Mouse (Mus musculus) embryo, embryonic 9.5 days (tissue): ENCODE measurements around the gene Exd2.

Experiments used
- DNase-seq: peaks from one replicate; pipeline ENCODE4 v3.0.0-alpha.2; 2017; ENCODE audit errors: extremely low spot score

Gene Exd2

DNA sequence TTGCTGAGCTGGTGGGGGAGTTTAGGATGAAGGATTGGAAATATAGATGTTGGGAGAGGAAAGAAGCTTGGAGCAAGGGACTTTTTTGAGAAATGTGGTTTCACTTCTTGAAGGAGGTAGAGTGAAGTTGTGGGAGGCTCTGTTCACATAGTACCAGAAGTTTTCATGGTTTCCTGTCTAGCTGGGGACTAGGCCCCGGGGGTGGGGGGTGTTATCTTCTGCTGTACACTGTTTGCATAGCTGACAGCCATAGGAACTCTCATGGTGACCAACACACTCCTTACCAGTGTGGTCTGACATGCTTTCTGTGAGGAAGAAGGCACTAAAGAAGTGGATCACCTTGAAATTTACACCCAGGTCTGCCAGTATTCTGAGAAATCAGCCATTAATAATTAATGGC, 32.8 kb downstream of the Exd2 start:
- no peak for DNase-seq

DNA sequence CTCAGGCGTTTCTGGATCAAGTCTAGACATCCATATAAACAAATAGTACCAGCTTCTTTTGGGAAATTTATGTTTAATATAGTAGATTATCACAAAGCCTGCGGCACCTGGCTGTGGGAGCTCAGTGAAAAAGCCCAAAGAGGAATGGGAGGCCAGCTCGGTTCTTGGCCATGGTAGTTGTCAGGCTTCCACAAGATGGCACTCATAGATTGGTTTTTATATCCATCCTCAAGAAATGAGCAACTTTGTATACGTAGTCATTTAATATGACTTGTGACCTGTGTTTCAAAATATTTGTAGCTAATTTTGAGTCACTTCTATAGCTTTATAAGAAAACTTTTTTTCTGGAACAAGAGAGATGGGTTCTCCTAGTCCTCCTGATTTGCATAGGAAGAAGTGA, 35.5 kb downstream of the Exd2 start:
- DNase-seq, result no peak

DNA sequence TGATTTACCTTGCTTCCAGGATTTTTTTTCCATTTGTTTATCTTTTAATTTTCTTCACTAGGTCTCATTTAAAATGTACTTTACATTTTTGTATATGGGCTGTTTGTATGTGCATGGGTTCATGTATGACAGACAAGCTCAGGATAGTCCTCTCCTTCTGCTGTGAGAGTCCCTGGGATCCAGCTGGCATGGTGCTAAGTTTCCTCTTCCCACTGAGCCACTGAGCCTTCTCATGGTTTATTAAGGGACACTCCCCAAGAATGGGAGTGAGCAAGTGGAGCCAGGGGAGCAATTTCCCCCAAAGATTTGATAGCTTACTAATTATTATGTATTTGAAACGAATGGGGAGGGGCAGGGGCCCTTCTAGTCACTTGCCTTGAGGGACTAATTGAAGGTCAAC, 37.6 kb downstream of the Exd2 start:
- no peak for DNase-seq

DNA sequence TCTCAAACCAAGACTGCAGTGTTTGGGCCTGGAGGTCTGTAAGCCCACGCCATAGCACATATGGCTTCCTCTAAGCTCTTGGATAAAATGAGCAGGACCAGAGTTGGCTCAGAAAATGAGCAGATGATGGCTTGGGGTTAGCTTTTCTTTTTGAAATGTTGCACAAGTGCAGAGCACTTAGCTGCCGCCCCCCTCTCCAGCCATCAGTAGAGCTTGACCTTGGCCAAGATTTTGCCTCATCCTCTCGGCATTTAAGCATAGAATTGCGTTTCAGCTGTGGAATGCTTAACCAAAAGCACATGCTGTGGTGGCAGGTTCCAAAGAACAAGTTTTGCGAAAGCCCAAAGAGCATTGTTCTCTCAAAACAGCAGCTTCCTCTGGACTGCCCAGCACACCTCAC, 41.8 kb downstream of the Exd2 start:
- no peak for DNase-seq

DNA sequence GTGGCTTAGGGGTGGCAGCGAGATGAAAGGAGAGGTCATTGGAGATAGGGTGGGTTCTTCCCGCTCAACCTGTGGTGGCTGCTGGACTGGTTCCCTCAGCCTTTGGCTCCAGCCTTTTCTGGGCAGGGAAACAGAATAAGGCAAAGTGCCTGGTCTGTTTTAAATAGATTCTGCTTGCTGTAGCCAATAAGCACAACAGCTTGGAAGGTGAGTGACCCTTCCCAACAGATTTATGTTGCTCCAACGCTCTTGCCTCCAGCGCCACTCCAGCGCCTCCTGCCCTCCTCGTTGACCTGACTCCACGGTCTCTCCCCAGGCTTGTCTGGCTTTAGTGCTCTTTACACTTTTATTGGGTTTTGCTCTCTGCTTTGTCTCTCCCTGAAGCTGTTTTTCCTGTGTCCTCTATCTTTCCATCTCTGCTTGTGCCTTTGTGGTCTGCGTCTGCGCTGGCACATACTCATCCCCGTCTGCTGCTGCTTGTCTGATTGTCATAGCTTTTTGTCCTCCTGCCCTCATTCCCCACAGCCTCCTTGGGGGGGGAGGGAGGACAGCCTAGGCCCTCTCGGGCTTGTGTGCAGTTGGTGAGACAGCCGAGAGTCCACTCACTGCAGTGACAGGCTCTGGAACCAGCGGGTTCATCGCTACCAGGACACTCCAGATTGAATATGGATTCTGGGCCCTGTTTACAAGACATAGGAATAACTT, 44.3 kb downstream of the Exd2 start:
- peak; percentile 18 for DNase-seq

DNA sequence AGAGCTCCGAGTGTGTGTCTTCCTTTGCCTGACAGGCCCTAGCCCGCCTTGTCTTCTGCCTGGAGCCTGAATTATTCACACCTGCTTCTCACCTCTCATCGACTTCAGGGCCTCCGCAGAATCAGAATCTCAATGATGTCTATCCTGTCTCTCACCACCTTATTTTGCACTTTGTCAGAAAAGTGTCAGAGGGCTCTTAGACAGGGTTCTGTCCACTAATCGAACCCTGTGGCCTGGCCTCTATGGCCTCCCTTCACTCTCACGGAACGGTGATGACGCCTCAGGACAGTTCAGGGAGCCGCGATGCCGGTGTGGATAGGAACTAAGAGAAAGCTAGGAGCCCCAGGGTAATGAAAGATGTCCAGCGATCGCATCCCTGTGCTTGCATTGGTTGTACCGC, 55.1 kb downstream of the Exd2 start, which contains the start of gene Galnt16:
TSS of gene Galnt16 (plus strand) at position 301 of the 400 bp plus-strand sequence.
- no peak for DNase-seq

DNA sequence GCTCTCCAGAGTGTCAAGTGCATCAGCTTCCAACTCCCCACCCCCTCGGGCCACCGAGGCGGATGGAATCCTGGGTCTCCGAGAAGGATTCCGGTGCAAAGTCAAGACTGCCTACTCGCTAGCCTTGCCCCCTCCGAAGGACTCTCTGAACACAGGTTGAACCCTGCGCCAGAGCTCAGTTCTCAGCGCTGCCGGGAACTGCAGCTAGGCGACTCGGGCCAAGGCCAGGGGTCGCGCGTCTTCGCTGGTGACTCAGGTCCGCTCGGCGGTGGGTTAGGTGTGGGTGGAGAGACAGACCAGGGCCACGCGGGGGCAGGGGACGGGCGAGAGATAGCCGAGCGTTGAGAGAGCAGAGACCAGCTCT, 55.5 kb downstream of the Exd2 start:
- peak; percentile 71 for DNase-seq

DNA sequence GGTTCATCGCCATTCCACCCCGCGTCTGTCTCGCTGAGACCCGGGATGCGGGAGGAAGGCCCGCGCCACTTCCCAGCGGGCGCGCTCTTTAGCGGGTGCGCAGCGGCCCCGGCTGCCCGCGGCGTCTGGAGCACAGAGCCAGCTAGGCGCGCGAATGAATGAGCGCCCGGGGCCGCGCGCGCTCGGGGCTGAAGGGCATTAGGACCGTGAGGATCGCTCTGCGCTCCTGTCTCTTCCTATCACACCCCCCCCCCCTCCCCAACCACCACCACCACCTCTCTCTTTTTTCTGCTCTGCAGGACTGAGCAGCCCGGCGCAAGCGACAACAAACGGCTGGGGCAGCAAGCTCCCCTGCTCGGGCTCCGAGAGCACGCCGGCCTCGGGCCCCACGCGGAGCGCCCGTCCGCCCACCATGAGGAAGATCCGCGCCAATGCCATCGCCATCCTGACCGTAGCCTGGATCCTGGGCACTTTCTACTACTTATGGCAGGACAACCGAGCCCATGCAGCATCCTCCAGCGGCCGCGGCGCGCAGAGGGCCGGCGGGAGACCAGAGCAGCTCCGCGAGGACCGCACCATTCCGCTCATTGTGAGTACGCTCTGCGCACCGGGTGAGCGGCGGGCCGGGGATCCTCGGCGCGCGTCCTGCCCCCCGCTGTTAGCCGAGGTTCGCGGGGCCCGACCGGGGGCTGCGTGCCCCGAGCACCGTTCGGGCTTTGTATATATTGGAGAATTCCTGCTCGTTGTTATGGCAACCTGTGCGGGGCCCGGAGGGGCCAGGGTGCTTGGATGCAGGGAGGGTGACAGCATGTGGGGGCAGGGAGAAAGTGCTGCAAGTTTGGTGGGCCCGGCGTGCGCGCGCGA, 56.1 kb downstream of the Exd2 start:
- DNase-seq, result peak; percentile 75

DNA sequence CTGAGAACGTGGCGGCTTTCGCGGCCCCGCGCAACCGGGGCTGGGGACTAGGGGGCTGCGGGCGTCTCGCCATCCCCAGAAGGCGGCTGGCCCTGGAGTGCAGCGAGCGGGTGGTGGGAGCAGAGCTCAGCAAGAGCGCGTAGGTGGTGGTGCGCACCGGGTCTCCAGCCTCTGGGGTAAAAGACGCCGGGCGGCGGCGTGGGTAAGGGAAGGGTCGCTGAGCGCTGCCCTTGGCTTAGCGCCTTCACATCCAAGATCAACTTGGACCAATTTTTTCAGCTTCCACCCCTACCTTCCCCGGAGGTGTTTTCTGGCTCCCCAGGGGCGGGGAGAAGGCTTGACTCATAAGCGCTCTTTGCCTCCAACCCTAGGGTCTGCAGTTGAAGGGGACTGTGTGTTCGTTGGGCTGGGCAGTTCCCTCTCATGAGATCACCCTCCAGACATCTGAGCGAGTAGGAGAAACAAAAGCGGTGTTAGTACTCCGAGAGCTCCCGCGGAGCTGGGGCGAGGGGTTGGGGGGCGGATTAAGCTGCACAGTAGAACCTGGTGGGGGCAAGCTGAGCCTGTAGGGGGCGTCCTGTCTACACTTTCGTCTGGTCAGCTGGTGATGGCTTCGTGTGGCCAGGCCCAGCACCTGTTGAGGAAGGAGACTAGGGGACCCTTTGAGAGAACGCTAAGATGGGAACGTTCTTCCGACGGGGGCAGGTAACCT, 56.9 kb downstream of the Exd2 start:
- DNase-seq, result peak; percentile 74

DNA sequence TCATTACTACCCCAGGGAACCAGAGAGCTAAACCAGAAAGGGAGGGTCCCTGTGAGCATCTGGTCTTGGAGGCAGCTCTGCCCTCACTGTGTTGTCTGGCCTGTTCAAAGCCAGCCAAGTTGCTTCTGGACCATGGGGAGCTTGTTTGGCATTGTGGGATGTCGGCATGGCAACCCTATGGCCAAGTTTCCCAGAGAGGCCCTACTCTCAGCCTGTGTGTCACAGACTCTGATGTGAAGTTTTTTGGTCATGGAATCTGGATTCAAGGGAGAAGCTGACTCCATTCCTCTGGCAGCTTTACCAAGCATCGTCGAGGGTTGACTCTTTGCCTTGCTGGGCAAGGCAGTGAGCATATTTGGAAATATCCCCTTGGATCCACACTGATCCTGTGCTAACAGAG, 59.1 kb downstream of the Exd2 start:
- no peak for DNase-seq

DNA sequence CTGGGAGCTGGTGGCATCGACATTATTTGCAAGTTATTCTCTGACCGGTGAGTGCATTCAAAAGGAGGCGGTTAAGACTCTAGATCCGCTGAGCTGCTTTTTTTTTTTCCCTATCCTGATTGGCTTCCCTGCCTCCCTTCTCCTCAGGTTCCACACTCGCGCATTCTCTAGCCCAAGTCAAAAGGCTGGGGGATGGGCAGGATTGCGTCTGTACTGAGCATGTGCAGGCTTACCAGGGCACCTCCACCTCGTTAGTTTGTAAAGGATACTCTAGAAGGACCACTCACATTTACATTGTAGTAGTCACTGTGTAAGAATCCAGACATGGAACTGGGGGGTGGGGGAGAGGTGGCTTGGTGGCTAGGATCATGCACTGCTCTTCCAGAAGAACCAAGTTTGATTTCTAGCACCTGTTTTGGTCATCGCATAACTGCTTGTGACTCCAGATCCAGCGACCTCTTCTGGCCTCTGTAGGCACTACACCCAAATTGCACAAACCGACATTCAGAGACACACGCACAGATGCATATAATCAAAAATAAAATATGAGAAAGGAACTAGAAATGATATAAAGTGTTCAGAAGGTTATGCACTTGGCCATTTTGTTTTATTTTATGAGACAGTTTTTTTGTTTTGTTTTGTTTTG, 61.5 kb downstream of the Exd2 start:
- DNase-seq, result peak; percentile 54

DNA sequence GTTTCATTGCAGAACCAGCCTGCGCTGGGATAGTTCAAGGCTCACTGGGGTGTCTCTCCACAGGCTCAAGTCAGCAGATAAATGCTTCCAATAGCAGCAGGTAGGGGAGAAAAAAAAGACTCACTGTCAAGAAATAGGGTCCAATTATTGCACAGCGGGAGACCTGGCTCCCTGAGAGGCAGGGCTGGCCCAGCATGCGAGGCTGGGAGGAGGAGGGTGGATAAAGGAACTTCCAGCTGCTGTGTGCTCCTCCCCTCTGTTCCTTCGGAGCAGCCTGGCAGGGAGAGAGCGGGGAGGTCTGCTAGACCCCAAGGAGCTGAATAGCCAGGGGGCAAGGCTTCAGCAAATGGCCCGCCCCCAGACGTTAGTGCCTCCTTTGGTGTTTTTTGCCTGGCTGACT, 62.6 kb downstream of the Exd2 start:
- peak; percentile 33 for DNase-seq

DNA sequence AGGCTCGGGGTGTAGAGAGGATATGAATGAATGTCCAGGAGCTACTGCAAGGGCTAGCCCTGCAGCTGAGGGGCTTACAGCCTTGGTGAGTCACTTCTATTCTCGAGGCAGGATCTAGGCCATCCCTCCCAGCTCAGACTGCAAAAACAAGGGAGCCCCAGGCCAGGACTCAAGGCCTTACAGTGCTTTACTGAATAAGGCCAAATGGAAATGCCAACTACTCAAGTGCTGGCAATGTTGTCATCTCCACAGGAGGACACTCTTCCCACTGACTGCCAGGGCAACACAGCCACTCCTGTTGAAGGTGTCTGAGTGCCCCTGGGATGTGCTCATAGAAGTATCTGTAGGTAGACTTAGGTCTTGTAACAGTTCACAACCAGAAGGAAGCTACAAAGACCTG, 63.6 kb downstream of the Exd2 start:
- DNase-seq, result no peak

DNA sequence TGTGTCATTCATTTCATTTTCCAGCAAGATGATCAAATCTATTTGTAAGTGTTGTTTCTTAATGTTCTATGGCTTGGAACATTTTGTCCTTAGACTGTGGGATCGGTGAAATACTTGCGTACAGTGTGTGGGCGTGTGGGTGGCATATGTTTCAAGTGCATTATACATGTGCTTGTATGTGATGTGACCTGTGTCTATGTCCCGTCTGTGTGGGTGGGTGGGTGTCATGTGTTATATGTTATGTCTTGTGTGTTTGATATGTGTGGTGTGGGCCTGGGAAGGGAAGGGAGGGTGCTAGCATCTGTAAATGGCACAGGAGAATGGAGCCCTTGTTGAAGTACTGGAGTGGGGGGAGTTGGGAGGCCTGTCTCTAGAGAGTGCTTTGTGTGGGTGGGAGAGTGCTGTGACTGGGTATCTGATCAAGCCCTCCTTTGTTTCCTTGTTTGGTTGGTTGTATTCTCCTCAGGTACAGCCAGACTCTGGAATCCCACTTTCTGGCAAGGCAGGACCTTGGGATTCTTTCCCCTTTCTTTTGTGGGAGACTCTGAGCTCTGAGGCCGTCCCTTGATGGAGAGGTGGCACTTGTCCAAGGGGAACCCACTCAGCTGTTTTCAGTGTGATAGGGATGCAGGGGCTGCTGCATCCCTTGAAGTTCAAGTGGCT, 65.0 kb downstream of the Exd2 start:
- DNase-seq, result no peak

DNA sequence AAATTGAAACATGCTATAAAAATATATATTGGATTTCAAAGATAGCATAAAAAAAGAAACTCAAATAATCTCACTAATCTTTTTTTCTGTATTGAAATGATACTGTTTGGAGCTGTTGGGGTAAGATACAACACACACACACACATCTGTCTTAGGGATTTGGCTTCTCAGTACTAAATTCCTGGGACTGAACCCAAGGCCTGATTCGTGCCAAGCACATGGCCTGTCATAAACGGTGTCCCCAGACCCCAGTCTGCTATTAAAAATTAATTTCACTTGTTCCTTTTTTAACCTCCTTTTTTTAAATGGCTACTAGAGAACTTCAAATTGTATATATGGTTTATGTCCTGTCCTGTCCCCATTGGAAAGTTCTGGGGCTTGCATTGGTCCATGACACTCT, 67.2 kb downstream of the Exd2 start:
- DNase-seq, result no peak

DNA sequence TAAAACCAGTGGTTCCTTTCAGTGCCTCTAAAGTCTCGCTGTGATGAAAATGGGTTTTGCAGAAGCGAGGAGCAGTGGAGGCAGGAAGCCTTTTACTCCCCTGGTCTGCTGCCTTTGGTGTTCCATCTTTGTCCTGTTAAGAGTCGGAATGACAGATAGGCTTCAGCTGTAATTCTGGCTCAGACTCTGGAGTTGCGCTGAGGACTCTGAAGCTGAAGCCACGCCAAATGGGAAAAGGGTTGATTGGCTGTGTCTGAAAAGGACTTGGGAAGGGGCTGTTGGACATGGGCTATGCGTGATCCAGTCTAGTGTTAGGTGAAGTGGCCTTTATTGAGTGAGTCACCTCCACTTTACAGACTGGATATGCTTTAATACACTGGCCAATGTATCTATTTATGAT, 67.7 kb downstream of the Exd2 start:
- DNase-seq, result no peak

DNA sequence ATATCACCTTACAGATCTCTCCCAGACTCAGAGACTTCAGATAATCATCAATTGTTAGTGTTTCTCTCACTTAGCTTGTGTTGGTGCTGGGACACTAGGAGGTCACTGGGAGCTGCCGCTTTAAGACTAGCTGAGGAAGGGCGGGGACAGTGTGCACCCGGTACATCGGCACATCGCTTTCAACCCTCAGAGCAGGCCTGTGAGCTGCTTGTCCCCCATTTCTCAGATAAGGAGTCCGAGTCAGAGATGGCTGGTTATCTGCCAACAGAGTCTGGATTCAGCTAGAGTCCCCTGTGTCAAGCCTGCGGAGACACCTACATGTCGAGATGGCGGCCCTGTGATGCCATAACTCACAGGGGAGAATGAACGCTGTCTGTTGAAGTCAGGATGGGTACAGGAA, 68.7 kb downstream of the Exd2 start:
- no peak for DNase-seq

DNA sequence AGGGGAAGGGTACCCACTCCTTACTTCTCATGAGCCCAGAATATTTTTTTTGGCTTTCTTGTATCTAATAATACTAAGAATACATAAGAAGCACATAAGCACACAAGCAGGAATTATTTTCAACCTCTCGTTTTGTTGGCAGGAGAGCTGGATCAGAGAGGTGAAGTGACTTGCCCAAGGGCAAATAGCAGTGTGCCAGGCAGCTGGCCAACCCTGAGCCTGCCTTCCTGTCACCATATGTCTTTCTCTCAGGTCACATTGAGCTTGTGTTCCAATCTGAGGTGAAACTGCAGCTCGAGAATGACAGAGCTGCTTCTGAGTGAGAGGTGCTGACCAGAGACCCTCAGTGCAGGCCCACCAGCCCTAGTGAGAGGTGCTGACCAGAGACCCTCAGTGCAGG, 71.0 kb downstream of the Exd2 start:
- DNase-seq, result no peak

DNA sequence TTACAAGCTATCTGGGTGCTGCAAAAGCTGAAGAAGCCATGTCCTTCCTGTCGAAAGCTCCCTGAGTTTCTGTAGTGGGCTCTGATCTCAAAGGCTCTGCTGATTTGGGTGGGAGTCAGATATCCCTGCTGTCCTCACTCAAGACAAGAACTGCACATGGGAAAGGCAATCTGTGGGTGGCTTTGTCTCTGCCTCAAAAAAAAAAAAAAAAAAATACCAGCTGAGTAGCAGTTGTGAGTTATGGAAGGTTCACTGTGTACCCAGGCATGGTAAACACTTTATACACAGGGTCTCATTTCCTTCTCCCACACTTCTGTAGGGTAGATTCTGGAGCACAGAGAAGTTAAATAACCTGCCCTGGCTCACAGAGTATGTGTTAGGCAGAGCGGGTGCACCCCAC, 74.4 kb downstream of the Exd2 start:
- DNase-seq, result no peak

DNA sequence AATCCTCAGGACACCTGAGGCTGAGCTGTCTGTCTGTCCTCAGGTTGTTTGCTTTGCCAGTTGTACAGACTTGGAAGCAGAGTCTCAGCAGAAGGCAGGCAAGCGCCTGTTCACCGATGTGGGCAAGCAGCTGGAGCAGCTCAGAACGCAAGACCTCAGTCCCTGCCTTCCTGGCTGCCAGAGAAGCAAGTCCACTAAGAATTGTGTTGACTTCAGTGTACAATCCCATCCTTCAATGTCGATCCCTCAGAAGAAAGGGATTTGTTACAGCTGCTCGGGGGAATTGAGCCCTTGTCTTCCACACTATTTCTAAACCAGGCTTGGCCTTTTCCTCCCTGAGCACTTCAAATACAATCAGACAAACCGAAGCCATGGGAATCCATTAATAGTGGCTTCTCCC, 75.4 kb downstream of the Exd2 start:
- no peak for DNase-seq

DNA sequence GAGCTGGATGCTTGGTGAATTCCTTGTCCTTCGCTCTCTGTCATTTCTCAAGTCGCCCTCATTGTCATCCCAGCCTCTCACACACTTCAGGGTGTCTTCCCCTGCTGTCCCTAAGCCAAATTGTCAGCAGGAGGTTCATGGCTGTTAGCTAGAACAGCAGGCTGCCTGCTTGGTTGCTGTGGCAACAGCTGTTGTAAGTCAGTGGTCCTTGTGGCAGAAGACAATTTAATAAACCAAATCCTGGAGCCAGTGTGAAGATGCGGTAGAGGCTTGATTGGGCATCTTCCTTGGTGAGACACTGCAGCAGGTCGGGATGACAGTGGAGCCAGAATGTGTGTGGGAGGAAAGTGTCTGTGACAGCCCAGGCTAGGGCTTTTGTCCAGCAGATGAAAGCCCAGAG, 82.4 kb downstream of the Exd2 start:
- DNase-seq, result no peak

DNA sequence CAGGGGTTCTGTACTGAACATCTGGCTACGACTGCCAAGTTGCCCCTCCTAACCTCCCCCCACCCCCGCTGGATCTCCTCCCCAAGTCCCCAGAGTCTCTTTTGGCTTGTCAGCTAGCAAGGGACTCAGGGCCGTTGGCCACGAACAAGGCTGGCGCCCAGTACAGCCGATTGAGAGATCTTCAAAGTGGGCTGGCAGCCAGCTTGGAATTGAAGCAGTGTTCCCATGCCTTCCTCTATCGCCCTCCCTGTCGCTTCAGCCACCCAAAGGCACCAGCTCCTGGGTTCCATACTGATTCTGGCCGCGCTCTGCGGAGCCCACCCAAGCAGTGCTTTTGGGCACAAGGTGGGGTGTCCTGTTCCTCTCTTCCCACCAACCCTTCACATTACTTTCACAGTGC, 86.8 kb downstream of the Exd2 start:
- no peak for DNase-seq
